Mouse (Mus musculus) right cerebral cortex, postnatal 14 days (tissue): Measurements from ENCODE around the gene Usp49.
"Not testable (repeated sequence)": the region's sequence is repeated elsewhere in the genome, so short reads cannot be mapped to it uniquely, and the experiment has no call there.

Source experiments
- DNase-seq: peaks from one replicate; pipeline ENCODE4 v3.0.0; 2022

Gene Usp49

GRCm38 (mm10) chr17:47630678-47631065 is at the start of gene Usp49:
Usp49 (plus strand) TSS chr17:47630690.
- no peak for DNase-seq

- DNase-seq, result no peak
Measured at GRCm38 (mm10) chr17:47580962-47581361, 49.5 kb upstream of the Usp49 start.

DNA sequence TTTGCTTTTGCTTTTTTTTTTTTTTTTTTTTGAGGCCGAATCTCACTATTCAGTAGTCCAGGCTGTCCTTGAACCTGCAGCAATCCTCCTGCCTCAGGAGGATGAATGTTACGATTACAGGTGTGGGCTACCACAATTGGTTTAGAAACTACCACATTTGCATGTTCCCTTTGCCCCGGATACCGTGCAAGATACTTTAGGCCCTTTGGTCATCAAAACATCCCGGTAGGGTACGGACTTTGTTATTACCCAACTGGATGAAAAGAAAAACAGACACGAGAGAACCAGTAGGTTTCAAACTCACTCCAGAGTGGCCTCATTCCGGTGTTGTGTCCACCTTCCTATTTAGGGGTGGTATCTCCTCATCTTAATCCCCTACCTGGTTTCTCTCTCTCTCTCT is 42.0 kb upstream of the Usp49 start:
- no peak for DNase-seq

DNA sequence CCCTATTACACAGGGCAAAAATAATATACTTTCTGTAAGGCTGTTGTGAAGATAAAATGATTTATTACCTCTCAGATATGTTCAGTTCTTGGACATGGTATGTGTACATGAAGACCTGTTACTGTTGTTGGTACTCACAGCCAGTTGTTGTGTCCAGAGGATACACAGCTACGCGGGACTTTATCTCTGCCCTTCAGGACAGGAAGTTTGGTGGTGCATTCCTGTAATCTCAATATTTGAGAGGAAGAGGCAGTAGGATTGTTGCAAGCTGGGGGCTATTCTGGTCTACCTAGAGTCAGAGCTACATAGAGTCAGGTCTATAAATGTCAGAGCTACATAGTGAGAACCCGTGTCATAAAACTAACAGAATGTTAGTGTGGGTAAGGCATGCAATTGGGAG is 39.4 kb upstream of the Usp49 start:
- no peak for DNase-seq

DNA sequence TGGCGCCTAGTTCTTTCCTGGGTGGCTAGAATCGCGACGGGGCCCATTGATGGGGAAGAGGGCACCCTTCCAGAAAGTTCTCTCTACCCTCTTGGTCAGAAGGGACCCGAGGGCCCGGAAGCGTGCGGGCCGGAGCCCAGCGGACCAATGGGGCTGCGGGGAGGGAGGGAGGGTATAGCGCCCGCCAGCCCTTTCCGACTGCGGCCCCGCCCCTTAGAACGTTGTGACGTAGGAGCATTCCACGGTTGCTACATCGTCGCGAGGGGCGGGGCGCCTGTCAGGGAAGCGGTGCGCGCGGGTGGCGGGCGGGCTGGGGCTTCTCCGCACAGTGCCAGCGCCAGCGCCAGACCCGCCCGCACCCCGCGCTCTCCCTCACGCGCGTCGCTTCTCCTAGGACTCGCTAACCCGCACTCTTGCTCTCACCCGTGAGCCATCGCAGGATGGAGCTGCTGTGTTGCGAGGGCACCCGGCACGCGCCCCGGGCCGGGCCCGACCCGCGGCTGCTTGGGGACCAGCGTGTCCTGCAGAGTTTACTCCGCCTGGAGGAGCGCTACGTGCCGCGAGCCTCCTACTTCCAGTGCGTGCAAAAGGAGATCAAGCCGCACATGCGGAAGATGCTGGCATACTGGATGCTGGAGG is 37.2 kb upstream of the Usp49 start:
- DNase-seq, result peak; percentile 94

GRCm38 (mm10) chr17:47593854-47594182 is 36.7 kb upstream of the Usp49 start:
- DNase-seq, result no peak

GRCm38 (mm10) chr17:47594183-47594968 is 36.1 kb upstream of the Usp49 start:
- DNase-seq, result no peak

GRCm38 (mm10) chr17:47594969-47595247 is 35.6 kb upstream of the Usp49 start:
- DNase-seq, result no peak

DNA sequence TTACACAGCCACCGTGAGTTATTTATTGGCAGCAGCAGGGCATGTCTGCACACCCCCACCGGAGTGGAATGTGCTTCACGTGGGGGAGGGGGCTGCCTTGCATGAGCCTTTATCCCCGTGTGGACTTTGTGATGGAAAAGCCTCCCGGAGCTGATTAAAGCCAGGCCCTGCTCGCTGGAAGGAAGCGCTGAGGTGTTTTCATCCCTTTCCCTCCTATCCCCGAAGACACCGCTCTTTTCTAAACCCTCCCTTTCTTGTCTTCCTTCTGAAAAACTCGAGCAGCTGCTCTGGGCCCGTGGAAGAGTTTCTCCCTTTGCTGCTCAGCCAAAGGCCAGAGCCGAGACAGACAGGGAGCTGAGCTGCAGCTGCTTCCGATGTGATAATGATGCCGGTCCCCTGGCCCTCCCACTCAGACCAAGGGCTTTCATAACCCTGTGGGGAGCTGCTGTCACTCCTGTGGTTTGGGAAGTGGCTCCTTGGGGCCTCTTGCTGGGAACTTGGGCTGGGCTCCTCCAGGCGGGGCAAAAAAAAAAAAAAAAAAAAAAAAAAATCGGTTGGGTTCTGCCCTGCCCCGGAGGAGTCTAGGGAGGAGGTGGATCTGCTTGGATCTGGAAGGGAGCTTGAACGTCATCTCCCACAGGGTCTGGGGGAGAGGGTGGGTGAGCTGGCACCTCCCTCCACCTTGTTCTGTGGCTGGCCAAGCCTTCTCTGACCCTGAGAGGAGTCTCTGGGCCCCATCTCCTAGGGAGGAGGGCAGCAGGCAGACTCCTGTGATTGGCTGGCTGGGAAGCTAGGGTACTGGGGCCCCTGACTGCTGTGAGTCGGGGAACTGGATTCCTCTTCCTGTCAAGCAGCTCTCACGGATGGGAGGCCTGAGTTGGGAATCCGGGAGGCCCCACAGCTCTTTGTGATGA is 35.0 kb upstream of the Usp49 start:
- no peak for DNase-seq

DNA sequence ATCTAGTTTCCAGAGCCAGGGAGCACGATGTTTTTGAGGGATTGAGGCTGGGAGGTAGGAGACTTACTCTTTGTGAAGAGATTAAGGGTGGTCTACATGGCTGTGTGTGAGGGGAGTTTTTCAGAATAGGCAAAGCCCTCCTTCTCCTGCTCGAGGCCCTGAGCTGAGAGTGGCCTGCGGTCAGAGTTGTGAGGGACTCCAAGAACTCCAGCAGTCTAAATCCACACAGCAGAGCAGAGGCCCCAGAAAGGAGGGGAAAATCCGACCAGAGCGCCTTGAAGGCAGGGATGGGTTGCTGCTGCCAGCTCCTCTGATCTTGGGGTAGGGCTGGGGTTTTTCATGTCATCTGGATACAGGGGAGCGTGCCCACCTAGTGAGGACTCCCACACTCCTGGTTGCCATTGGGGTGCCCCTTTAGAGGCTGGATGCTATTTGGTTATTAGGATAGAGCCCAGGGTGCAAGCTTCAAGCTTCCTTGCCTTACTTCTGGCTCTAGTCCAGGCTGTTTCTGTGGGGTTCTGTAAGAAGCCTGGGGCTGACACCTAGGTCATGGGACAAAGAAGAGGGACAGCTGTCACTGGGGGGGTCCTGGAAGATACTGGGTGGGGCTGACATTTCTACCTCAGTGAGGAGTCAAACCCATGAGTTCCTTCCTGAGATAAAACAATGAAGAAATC is 34.2 kb upstream of the Usp49 start:
- DNase-seq, result no peak

- no peak for DNase-seq
Measured at GRCm38 (mm10) chr17:47596839-47597164, 33.7 kb upstream of the Usp49 start.

DNA sequence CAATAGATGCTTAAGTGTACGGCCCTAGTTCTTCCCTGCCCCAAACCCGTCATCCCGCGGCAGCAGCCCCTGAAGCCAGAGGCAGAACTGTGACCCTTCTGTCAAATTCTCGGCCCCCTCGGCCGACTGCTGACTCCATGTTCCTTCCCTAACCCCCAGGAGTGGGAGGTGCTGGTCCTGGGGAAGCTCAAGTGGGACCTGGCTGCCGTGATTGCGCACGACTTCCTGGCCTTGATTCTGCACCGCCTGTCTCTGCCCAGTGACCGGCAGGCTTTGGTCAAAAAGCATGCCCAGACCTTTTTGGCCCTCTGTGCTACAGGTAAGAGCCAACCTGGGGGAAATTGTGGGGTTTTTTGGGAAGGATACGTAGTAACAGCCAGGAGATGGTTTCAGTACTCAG is 33.2 kb upstream of the Usp49 start:
- DNase-seq, result no peak

- DNase-seq, result no peak
Measured at GRCm38 (mm10) chr17:47597838-47598579, 32.5 kb upstream of the Usp49 start.

GRCm38 (mm10) chr17:47598580-47599304 is 31.7 kb upstream of the Usp49 start:
- DNase-seq, result not testable (repeated sequence)

DNA sequence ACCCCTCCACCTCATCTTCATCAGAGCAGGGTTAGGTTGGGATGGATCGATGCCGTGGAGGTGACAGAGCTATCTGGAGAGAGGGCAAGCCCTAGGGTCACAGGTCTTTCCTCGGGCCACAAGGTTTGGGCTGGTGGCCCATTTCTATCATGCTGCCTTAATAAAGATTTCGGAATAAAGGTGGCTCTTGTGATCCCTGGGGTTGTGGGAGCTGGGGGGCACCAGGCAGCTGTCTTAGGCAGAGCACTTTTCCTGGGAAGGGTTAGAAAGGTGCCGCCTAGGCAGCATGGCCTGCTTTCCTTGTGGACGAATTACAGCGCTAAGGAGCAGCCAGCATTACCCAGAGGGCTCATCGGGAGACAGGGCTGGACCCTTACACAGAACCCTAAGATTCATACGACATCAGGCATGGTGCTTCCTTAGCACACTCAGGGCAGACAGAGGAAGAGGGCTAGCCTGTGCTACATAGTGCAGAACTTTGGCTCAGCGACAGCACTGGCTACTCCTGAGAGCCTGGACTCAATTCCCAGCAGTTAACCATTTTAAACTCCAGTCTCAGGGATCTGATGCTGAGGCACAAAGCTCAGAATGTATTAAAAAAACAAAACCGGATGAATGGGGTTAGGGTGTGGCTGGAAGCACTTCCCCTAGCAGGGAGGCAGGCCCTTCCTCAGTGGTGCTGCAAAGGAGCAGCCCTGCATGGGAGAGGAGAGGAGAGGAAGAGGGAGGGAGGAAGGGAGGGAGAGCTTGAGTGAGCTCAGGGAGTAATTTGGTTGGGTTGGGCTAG is 30.8 kb upstream of the Usp49 start:
- no peak for DNase-seq

- DNase-seq, result no peak
Measured at GRCm38 (mm10) chr17:47600601-47601388, 29.7 kb upstream of the Usp49 start.

DNA sequence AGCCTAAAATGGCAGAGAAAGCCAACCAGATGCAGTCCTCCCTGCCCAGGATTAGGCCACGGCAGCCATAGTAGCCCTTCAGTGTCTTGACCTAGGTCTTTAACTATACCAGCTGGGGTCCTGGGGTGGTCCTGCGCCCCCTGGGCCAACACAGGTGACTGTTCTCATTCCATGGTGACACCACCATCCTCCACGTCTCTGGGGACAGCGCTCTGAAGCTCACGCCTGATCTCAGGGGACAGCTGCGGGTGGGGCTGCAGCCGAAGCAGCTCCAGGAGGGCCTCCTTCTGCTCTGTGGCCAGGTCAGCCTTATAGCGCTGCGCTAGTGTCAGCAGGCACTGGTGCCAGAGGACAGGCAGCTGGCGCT is 29.1 kb upstream of the Usp49 start:
- DNase-seq, result no peak

GRCm38 (mm10) chr17:47602289-47602688 is 28.2 kb upstream of the Usp49 start:
- DNase-seq, result no peak

DNA sequence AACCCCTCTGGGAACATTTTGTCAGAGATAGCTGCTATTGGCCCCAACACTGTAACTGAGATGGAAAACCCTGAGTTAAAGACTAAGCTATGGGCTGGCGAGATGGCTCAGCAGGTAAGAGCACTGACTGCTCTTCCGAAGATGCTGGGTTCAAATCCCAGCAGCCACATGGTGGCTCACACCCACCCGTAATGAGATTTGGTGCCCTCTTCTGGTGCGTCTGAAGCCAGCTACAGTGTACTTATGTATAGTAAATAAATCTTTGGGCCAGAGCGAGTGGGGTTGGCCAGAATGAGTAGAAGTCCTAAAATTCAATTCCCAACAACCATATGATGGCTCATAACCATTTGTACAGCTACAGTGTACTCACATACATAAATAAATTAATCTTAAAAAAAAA is 24.3 kb upstream of the Usp49 start:
- no peak for DNase-seq

DNA sequence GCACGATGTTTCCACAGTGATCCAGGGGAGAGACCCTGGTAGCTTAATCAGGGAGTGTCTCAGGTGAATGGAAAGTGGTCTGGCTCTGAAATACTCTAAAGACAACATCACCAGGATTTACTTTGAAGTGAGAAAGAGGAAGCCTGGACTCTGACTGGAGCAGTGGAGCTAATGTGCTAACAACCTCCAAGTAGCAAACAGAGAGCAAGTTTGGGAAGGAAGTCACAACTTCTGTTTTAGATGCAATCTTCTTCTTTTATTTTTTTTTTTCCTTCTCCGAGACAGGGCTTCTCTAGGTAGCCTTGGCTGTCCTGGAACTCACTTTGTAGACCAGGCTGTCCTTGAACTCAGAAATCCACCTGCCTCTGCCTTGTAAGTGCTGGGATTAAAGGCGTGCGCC is 21.3 kb upstream of the Usp49 start:
- no peak for DNase-seq
